In the genomic region with DNA sequence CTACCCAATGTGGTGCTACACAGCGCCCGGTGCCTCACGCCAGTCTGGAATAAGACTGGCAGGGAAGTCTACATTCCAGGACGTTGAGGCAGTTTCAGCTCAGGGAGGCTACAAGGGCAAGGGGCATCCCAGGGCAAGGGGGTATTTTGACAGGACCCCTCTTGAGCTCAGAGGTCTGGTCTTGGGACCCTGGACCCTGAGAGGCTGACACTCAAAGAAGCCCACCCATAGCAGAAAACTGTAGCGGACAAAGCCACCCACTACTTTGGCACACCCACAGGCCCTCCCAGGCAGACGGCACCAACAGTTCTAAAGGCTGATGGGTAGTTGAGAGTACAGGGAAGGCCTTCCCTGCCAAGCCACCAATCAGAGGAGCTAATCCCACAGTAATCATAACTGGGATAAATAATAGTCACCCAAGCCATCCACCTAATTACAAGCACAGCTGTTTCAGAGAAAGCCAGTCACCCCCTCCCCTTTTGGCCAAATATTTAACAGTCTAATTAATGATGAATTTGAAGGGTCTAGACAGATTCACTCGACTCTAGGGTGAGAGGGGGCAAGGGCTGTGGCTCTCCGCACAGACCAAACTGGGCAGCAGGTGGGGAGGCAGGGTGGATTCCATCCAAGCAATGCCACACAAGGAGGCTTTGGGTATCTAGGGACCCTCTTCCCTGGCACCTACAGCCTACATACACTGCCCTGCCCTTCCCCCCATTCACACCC, we compare ENCODE assay signal across 7 mouse cellular contexts. TPM values are rescaled to one million over a fixed set of nuclear protein-coding genes. Genes with fewer than 3 reads are reported as not detected.
DNase-seq lines count a peak whose midpoint lies in the region; ATAC-seq lines count a peak whose summit lies in the region.

No protein-coding gene starts in this region.

- H3K9me3 ChIP-seq in liver, embryonic 11.5 days (ENCODE audit: control insufficient read depth, low read length) = no peaks in the 10 kb centered on the region
- H3K9me3 ChIP-seq in forebrain, embryonic 12.5 days = no peaks in the 10 kb centered on the region
- no peaks in the 10 kb centered on the region for H3K9me3 ChIP-seq in limb, embryonic 10.5 days (replicated peaks)
- H3K9me3 ChIP-seq in stomach, embryonic 14.5 days (ENCODE audit: control insufficient read depth, low read depth, low read length) = no peaks in the 10 kb centered on the region

- H3K4me2 ChIP-seq in liver, embryonic 11.5 days = peak overlapping the region; percentile 87
- H3K4me2 ChIP-seq in forebrain, embryonic 12.5 days = peak overlapping the region; percentile 79
- H3K4me2 ChIP-seq in stomach, embryonic 14.5 days (replicated peaks; ENCODE audit: low read depth, low read length) = peak overlapping the region; percentile 88

- H3K4me3 ChIP-seq in liver, embryonic 11.5 days (ENCODE audit: low read depth, low read length) = 0 out of 2 replicates have a peak overlapping the region, but pooled peaks have one; percentile 64
- H3K4me3 ChIP-seq in forebrain, embryonic 12.5 days (replicated peaks) = peak overlapping the region; percentile 67
- peak overlapping the region; percentile 80 for H3K4me3 ChIP-seq in limb, embryonic 10.5 days
- no peak overlapping the region for H3K4me3 ChIP-seq in stomach, embryonic 14.5 days (ENCODE audit: low read depth, low read length)

- H3K36me3 ChIP-seq in liver, embryonic 11.5 days (ENCODE audit: control insufficient read depth, insufficient read depth, low read length) = no peaks in the 10 kb centered on the region
- H3K36me3 ChIP-seq in forebrain, embryonic 12.5 days (replicated peaks) = peaks cover 30% of the 10 kb centered on the region
- peaks cover 56% of the 10 kb centered on the region for H3K36me3 ChIP-seq in limb, embryonic 10.5 days
- H3K36me3 ChIP-seq in stomach, embryonic 14.5 days (ENCODE audit: control insufficient read depth, insufficient read depth, low read length) = peaks cover 11% of the 10 kb centered on the region

- ATAC-seq in liver, embryonic 11.5 days (replicated peaks; ENCODE audit: low FRiP score) = no peak
- 0 out of 2 replicates have a peak, but pooled peaks have one; percentile 10 for ATAC-seq in forebrain, embryonic 12.5 days (ENCODE audit: low FRiP score)
- ATAC-seq in stomach, embryonic 14.5 days (ENCODE audit: insufficient number of reproducible peaks, insufficient read depth, low FRiP score, low read depth) = no peak

- H3K27ac ChIP-seq in liver, embryonic 11.5 days (ENCODE audit: low read depth, low read length) = no peak overlapping the region
- peak overlapping the region; percentile 84 for H3K27ac ChIP-seq in forebrain, embryonic 12.5 days
- peak overlapping the region; percentile 94 for H3K27ac ChIP-seq in limb, embryonic 10.5 days
- H3K27ac ChIP-seq in stomach, embryonic 14.5 days (ENCODE audit: low read length) = no peak overlapping the region

- no peak for DNase-seq in liver, embryonic 11.5 days (ENCODE audit: low spot score)
- DNase-seq in liver = no peak
- no peak for DNase-seq in limb, embryonic 10.5 days (ENCODE audit: low spot score)
- DNase-seq in urinary bladder, adult 2 months (ENCODE audit: low spot score) = no peak
- DNase-seq in thymus, postnatal 4 days = no peak

- 81% methylated on average over 8 of the region's 8 CpGs for WGBS in liver, embryonic 11.5 days
- 70% methylated on average over 8 of the region's 8 CpGs for WGBS in forebrain, embryonic 12.5 days
- WGBS in limb, embryonic 10.5 days = 81% methylated on average over 8 of the region's 8 CpGs
- 66% methylated on average over 8 of the region's 8 CpGs for WGBS in stomach, embryonic 14.5 days

- H3K27me3 ChIP-seq in liver, embryonic 11.5 days (replicated peaks; ENCODE audit: control insufficient read depth, insufficient read depth, low read length) = no peaks in the 10 kb centered on the region
- H3K27me3 ChIP-seq in forebrain, embryonic 12.5 days = no peaks in the 10 kb centered on the region
- no peaks in the 10 kb centered on the region for H3K27me3 ChIP-seq in limb, embryonic 10.5 days (ENCODE audit: low read depth, poor library complexity, severe bottlenecking)
- no peaks in the 10 kb centered on the region for H3K27me3 ChIP-seq in stomach, embryonic 14.5 days (ENCODE audit: control insufficient read depth, insufficient read depth, low read length)

- H3K4me1 ChIP-seq in liver, embryonic 11.5 days (replicated peaks; ENCODE audit: control insufficient read depth, insufficient read depth, low read length) = peaks cover 29% of the 10 kb centered on the region
- peaks cover 56% of the 10 kb centered on the region for H3K4me1 ChIP-seq in forebrain, embryonic 12.5 days
- H3K4me1 ChIP-seq in limb, embryonic 10.5 days = peaks cover 51% of the 10 kb centered on the region
- H3K4me1 ChIP-seq in stomach, embryonic 14.5 days (ENCODE audit: control insufficient read depth, insufficient read depth, low read length) = peaks cover 30% of the 10 kb centered on the region

- H3K9ac ChIP-seq in liver, embryonic 11.5 days (ENCODE audit: low read depth, low read length) = no peak overlapping the region
- peak overlapping the region; percentile 84 for H3K9ac ChIP-seq in forebrain, embryonic 12.5 days
- H3K9ac ChIP-seq in stomach, embryonic 14.5 days (replicated peaks; ENCODE audit: low read depth, low read length) = peak overlapping the region; percentile 67; the same call in 1 of the 2 replicates

RNA-seq across cellular contexts. Expression of gene Phldb1, which starts 15.2 kb away (rescaled TPM):
- 10.6 and 10.9 TPM in 2 replicates for polyA plus RNA-seq in liver, embryonic 11.5 days (2014; fragmentation: Nextera tagmentation; extraction: Ambion mirVana)
- polyA plus RNA-seq in forebrain, embryonic 12.5 days (2016; fragmentation: Nextera tagmentation; extraction: Ambion mirVana) = 57.5 and 67.3 TPM in 2 replicates
- polyA plus RNA-seq in limb, embryonic 10.5 days (2016; fragmentation: Nextera tagmentation; extraction: Ambion mirVana) = 37.9 and 55.9 TPM in 2 replicates
- 26.7 and 26.8 TPM in 2 replicates for polyA plus RNA-seq in stomach, embryonic 14.5 days (2014; fragmentation: Nextera tagmentation; extraction: Ambion mirVana)
- 75.3 and 87.2 TPM in 2 replicates for polyA plus RNA-seq in urinary bladder, adult 2 months (2012; rRNA removed)

RNA-seq across cellular contexts. Expression of gene Treh, which starts 46.8 kb away (rescaled TPM):
- polyA plus RNA-seq in liver, embryonic 11.5 days (2014; fragmentation: Nextera tagmentation; extraction: Ambion mirVana) = not detected in 2 replicates
- not detected in 2 replicates for polyA plus RNA-seq in forebrain, embryonic 12.5 days (2016; fragmentation: Nextera tagmentation; extraction: Ambion mirVana)
- not detected in 2 replicates for polyA plus RNA-seq in limb, embryonic 10.5 days (2016; fragmentation: Nextera tagmentation; extraction: Ambion mirVana)
- polyA plus RNA-seq in stomach, embryonic 14.5 days (2014; fragmentation: Nextera tagmentation; extraction: Ambion mirVana) = not detected in 2 replicates
- polyA plus RNA-seq in urinary bladder, adult 2 months (2012; rRNA removed) = not detected in 2 replicates

RNA-seq across cellular contexts. Expression of gene Arcn1, which starts 47.9 kb away (rescaled TPM):
- polyA plus RNA-seq in liver, embryonic 11.5 days (2014; fragmentation: Nextera tagmentation; extraction: Ambion mirVana) = 171 and 202 TPM in 2 replicates
- 167 and 170 TPM in 2 replicates for polyA plus RNA-seq in forebrain, embryonic 12.5 days (2016; fragmentation: Nextera tagmentation; extraction: Ambion mirVana)
- 172 and 193 TPM in 2 replicates for polyA plus RNA-seq in limb, embryonic 10.5 days (2016; fragmentation: Nextera tagmentation; extraction: Ambion mirVana)
- 202 and 209 TPM in 2 replicates for polyA plus RNA-seq in stomach, embryonic 14.5 days (2014; fragmentation: Nextera tagmentation; extraction: Ambion mirVana)
- polyA plus RNA-seq in urinary bladder, adult 2 months (2012; rRNA removed) = 64.2 and 77.2 TPM in 2 replicates

RNA-seq across cellular contexts. Expression of gene Ift46, which starts 47.9 kb away (rescaled TPM):
- 48.9 and 54.0 TPM in 2 replicates for polyA plus RNA-seq in liver, embryonic 11.5 days (2014; fragmentation: Nextera tagmentation; extraction: Ambion mirVana)
- polyA plus RNA-seq in forebrain, embryonic 12.5 days (2016; fragmentation: Nextera tagmentation; extraction: Ambion mirVana) = 124 and 130 TPM in 2 replicates
- 115 and 146 TPM in 2 replicates for polyA plus RNA-seq in limb, embryonic 10.5 days (2016; fragmentation: Nextera tagmentation; extraction: Ambion mirVana)
- polyA plus RNA-seq in stomach, embryonic 14.5 days (2014; fragmentation: Nextera tagmentation; extraction: Ambion mirVana) = 105 and 119 TPM in 2 replicates
- polyA plus RNA-seq in urinary bladder, adult 2 months (2012; rRNA removed) = 82.5 and 94.1 TPM in 2 replicates

Comparison
In these comparisons a context has a peak if more than half of its experiments do, and no peak if none do; other contexts are left out.
1. H3K27ac ChIP-seq: peak in forebrain, embryonic 12.5 days (single experiment) and limb, embryonic 10.5 days (single experiment); none in liver, embryonic 11.5 days (single experiment) and stomach, embryonic 14.5 days (single experiment).
2. Peak in every context shown above with its lines, with median percentiles within 50 percentile points of each other: H3K4me2 ChIP-seq.